Mouse (Mus musculus): ENCODE results near the gene Tnfrsf12a. TPM values are rescaled to one million over a fixed set of nuclear protein-coding genes. Genes with fewer than 3 reads are reported as not detected.
A peak's percentile ranks its signal among the peaks of the same experiment; 100 is the strongest.

The Tnfrsf12a gene
- 100 to 1,000 TPM in 1 of 2 experiments, 10 to 100 TPM in 1; 59.4 to 101 TPM for total RNA-seq (2021)

GRCm38 (mm10) chr17:23677236-23677679 lies at the start of gene Tnfrsf12a:
Tnfrsf12a (minus strand) TSS chr17:23677468.
- intact Hi-C loops (cut with DNase I), result loop anchor here (1.0 kb wide), 1 partner anchor 23 kb away; no protein-coding TSS in a partner anchor
- DNase-seq, result peak; percentile 86 to 89

GRCm38 (mm10) chr17:23726758-23727142 lies 49.5 kb upstream of the Tnfrsf12a start:
- peak; percentile 75 to 81 for DNase-seq
- intact Hi-C loops (cut with DNase I), result loop anchor here (1.0 kb wide), 1 partner anchor 14 kb away; the partner anchor contains the start of gene Paqr4

- intact Hi-C loops (cut with DNase I), result loop anchor here (1.0 kb wide), 1 partner anchor 14 kb away; the partner anchor contains the start of gene Paqr4
- DNase-seq, result peak; percentile 96 to 97
These were observed 48.9 kb upstream of the Tnfrsf12a start, which contains the start of gene Pkmyt1 for GRCm38 (mm10) chr17:23725999-23726757. Pkmyt1 (plus strand) TSS chr17:23726336.

- DNase-seq, result no peak
- intact Hi-C loops (cut with DNase I), result no loop called here
These were observed 48.2 kb upstream of the Tnfrsf12a start for GRCm38 (mm10) chr17:23725477-23725876.

GRCm38 (mm10) chr17:23722376-23723125 lies 45.3 kb upstream of the Tnfrsf12a start, which contains the start of gene 1520401A03Rik:
1520401A03Rik (minus strand) TSS chr17:23722783.
- intact Hi-C loops (cut with DNase I), result no loop called here
- DNase-seq, result no peak

- no peak for DNase-seq
- intact Hi-C loops (cut with DNase I), result no loop called here
These were observed 44.6 kb upstream of the Tnfrsf12a start for GRCm38 (mm10) chr17:23721886-23722285.

- intact Hi-C loops (cut with DNase I), result no loop called here
- no peak for DNase-seq
These were observed 42.2 kb upstream of the Tnfrsf12a start for GRCm38 (mm10) chr17:23719455-23719854.

- intact Hi-C loops (cut with DNase I), result no loop called here
- DNase-seq, result no peak
These were observed 39.7 kb upstream of the Tnfrsf12a start for GRCm38 (mm10) chr17:23717003-23717402.

GRCm38 (mm10) chr17:23706212-23706611 lies 28.9 kb upstream of the Tnfrsf12a start:
- peak; percentile 63 to 79 for DNase-seq
- intact Hi-C loops (cut with DNase I), result loop anchor here (2.0 kb wide), 2 partner anchors 45 to 135 kb away; partner anchors contain the start of gene Bicdl2

- intact Hi-C loops (cut with DNase I), result loop anchor here (2.0 kb wide), 2 partner anchors 45 to 135 kb away; partner anchors contain the start of gene Bicdl2
- DNase-seq, result no peak
These were observed 28.3 kb upstream of the Tnfrsf12a start for GRCm38 (mm10) chr17:23705525-23706104.

- intact Hi-C loops (cut with DNase I), result no loop called here
- DNase-seq, result no peak
These were observed 27.5 kb upstream of the Tnfrsf12a start for GRCm38 (mm10) chr17:23704741-23705140.

GRCm38 (mm10) chr17:23703301-23703700 lies 26.0 kb upstream of the Tnfrsf12a start:
- intact Hi-C loops (cut with DNase I), result no loop called here
- DNase-seq, result no peak

- DNase-seq, result peak; percentile 83 to 84
- intact Hi-C loops (cut with DNase I), result loop anchor here (1.0 kb wide), 1 partner anchor 23 kb away; the partner anchor contains the start of gene Tnfrsf12a
These were observed 22.8 kb upstream of the Tnfrsf12a start for GRCm38 (mm10) chr17:23700079-23700478.

- intact Hi-C loops (cut with DNase I), result loop anchor here (1.0 kb wide), 1 partner anchor 22 kb away; the partner anchor contains the start of gene Tnfrsf12a
- peak; percentile 61 to 62 for DNase-seq
These were observed 22.1 kb upstream of the Tnfrsf12a start for GRCm38 (mm10) chr17:23699131-23700077.

- DNase-seq, result no peak
- intact Hi-C loops (cut with DNase I), result no loop called here
These were observed 18.5 kb upstream of the Tnfrsf12a start for GRCm38 (mm10) chr17:23695801-23696200.

- intact Hi-C loops (cut with DNase I), result no loop called here
- DNase-seq, result no peak
These were observed 17.2 kb upstream of the Tnfrsf12a start for GRCm38 (mm10) chr17:23694491-23694890.

- intact Hi-C loops (cut with DNase I), result no loop called here
- no peak for DNase-seq
These were observed 6.8 kb upstream of the Tnfrsf12a start, which contains the start of gene Cldn9 for GRCm38 (mm10) chr17:23683856-23684672. Cldn9 (minus strand) TSS chr17:23684026.

GRCm38 (mm10) chr17:23683226-23683625 lies 6.0 kb upstream of the Tnfrsf12a start:
- DNase-seq, result no peak
- intact Hi-C loops (cut with DNase I), result no loop called here

All from heart, postnatal 36 days (tissue).